Mouse (Mus musculus): ENCODE data around the gene Cep70.

DNA sequence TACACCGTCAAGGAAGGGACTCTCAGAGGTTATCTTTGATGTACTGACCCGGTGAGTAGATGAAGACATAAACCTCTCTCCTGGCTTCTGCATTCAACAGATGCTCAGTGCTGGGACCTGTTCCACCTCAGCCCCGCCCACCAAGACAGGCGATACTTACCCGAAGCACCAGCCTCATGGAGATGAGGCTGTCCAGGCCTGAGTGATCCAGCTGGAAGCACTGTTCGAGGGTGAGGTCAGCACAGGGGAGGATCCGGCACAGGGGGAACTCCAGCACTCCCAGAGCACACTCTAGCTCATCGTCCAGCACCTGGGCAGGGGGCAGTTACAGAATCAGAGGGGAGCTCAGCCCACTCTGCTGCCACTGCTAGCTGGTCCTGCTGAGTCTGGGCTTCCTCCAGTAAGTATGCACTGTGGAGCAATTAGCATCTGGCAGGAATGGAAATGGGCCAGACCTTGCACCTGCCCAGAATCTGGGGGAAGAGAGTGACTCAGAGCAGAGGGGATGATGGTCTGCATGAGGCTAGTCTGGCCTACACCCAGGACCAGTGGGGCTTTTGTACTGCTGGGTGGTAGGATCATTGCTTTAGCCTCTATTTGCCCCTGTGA, 76.3 kb downstream of the Cep70 start:
- TF ChIP-seq CTCF (IDR thresholded peaks at IDR 0.05; ENCODE audit: low read depth, low read length), result no peak
- no peak for TF ChIP-seq POLR2A (IDR thresholded peaks at IDR 0.05; ENCODE audit: extremely low read depth, insufficient read depth, low read length)

All from liver, adult 2 months (tissue).